Mouse (Mus musculus) urinary bladder, postnatal 25 days (tissue): ENCODE results near the gene Mlxipl.

Experiments used
- DNase-seq: peaks from one replicate; pipeline ENCODE4 v3.0.0; 2022; ENCODE audit warnings: low spot score

The Mlxipl gene

GRCm38 (mm10) chr5:135185016-135185415, 95.3 kb downstream of the Mlxipl start:
- no peak for DNase-seq

GRCm38 (mm10) chr5:135185596-135185995, 95.9 kb downstream of the Mlxipl start:
- DNase-seq = no peak

GRCm38 (mm10) chr5:135186231-135186620, 96.5 kb downstream of the Mlxipl start:
- DNase-seq = no peak

- DNase-seq = peak; percentile 94
Measured at GRCm38 (mm10) chr5:135186621-135187348, 97.1 kb downstream of the Mlxipl start, which contains the start of gene Baz1b. Gene Baz1b, plus strand, starts transcription at chr5:135187264.

GRCm38 (mm10) chr5:135187349-135188213, 97.9 kb downstream of the Mlxipl start:
- peak; percentile 75 for DNase-seq
